18 mouse cellular contexts compared by ENCODE assay signal in the genomic region with DNA sequence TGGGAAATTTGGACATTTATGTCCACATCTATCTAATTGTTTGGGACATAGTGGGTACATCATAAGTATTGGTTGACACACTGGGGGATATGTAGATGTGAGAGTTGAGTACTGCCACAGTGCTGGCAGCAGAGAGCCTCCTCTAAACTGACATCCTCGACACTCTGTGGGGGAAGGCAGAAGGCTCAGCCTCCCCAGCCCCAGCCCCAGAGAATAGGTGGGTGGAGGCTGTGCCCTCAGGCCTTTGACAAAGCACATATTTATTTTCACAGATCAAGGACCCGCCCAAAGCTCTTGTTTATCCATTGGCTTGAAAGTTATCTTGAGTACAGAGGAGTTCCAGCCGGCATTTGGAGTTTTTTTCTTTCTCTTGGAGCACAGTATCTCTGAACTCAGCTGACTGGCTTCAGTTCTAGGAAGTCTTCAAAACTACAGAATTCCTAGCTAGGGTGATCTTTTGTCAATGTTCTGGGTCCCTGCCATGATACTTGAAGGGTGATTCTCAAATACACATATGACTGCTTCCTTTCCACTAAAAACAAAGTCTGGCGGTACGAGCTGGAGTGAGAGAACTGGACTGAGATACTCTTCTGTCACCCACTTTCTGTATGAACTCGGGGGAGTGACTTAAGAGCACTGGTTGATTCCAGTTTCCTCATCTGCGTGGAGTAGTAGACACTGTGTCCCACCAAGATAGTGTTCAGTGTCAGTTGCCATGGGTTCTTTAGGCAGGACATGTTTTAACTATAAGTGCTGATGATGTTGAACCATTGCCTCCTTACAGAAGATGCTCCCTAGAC. TPM values are rescaled to one million over a fixed set of nuclear protein-coding genes. Genes with fewer than 3 reads are reported as not detected.
DNase-seq lines count a peak whose midpoint lies in the region; ATAC-seq lines count a peak whose summit lies in the region.
"Had no signal": no experiment of that assay in that cellular context is flagged by ENCODE, and none has a peak within 500 bp of the region (broad histone marks: within the 10 kb centered on the region; RNA-seq: fewer than 3 reads in every experiment).

No protein-coding gene starts in this region.

- no peak overlapping the region for H3K4me2 ChIP-seq in heart, embryonic 12.5 days
- no peak overlapping the region for H3K4me2 ChIP-seq in hindbrain, embryonic 13.5 days
- H3K4me2 ChIP-seq: forebrain, embryonic 12.5 days; hindbrain, embryonic 14.5 days; limb, embryonic 13.5 days; midbrain, embryonic 13.5 days; neural tube, embryonic 12.5 days had no signal

- DNase-seq in heart, adult 9 months (ENCODE audit: low spot score in 2 of 2), result peak; percentile 20 to 32
- peak; percentile 11 to 36 for DNase-seq in lung, adult 18-20 months
- DNase-seq in lung, postnatal 14 days, result no peak
- peak; percentile 47 for DNase-seq in lung, postnatal 10 days
- DNase-seq in spleen, adult 12 weeks (ENCODE audit: low spot score), result no peak
- DNase-seq: adrenal gland, adult 8-10 months; cerebellum, adult 8-10 months; gastrocnemius, postnatal 25 days; kidney, adult 2 months had no signal

- H3K27ac ChIP-seq in heart, embryonic 12.5 days (ENCODE audit: poor library complexity, severe bottlenecking), result no peak overlapping the region
- H3K27ac ChIP-seq in hindbrain, embryonic 13.5 days, result no peak overlapping the region
- H3K27ac ChIP-seq: forebrain, embryonic 12.5 days; heart, embryonic 10.5 days; hindbrain, embryonic 14.5 days; limb, embryonic 13.5 days; liver, embryonic 14.5 days; midbrain, embryonic 13.5 days; neural tube, embryonic 12.5 days had no signal

- H3K36me3 ChIP-seq in heart, embryonic 12.5 days, result no peaks in the 10 kb centered on the region
- no peaks in the 10 kb centered on the region for H3K36me3 ChIP-seq in hindbrain, embryonic 13.5 days
- H3K36me3 ChIP-seq: forebrain, embryonic 12.5 days; heart, embryonic 10.5 days; limb, embryonic 13.5 days; midbrain, embryonic 13.5 days; neural tube, embryonic 12.5 days had no signal

- no peaks in the 10 kb centered on the region for H3K27me3 ChIP-seq in heart, embryonic 12.5 days (replicated peaks)
- no peaks in the 10 kb centered on the region for H3K27me3 ChIP-seq in hindbrain, embryonic 13.5 days
- H3K27me3 ChIP-seq: limb, embryonic 13.5 days; midbrain, embryonic 13.5 days; neural tube, embryonic 12.5 days had no signal

- 46% methylated on average over 7 of the region's 7 CpGs for WGBS in heart, embryonic 12.5 days
- WGBS in hindbrain, embryonic 13.5 days, result 73% methylated on average over 7 of the region's 7 CpGs

- no peaks in the 10 kb centered on the region for H3K9me3 ChIP-seq in heart, embryonic 12.5 days (replicated peaks)
- H3K9me3 ChIP-seq in hindbrain, embryonic 13.5 days, result no peaks in the 10 kb centered on the region
- H3K9me3 ChIP-seq: forebrain, embryonic 12.5 days; heart, embryonic 10.5 days; limb, embryonic 13.5 days; midbrain, embryonic 13.5 days; neural tube, embryonic 12.5 days had no signal

- H3K9ac ChIP-seq in heart, embryonic 12.5 days, result no peak overlapping the region
- H3K9ac ChIP-seq in hindbrain, embryonic 13.5 days, result no peak overlapping the region
- H3K9ac ChIP-seq: forebrain, embryonic 12.5 days; hindbrain, embryonic 14.5 days; limb, embryonic 13.5 days; liver, embryonic 14.5 days; midbrain, embryonic 13.5 days; neural tube, embryonic 12.5 days had no signal

- H3K4me3 ChIP-seq in heart, embryonic 12.5 days, result no peak overlapping the region
- H3K4me3 ChIP-seq in hindbrain, embryonic 13.5 days, result no peak overlapping the region
- H3K4me3 ChIP-seq: forebrain, embryonic 12.5 days; heart, embryonic 10.5 days; limb, embryonic 13.5 days; midbrain, embryonic 13.5 days; neural tube, embryonic 12.5 days had no signal

- ATAC-seq in heart, embryonic 12.5 days (ENCODE audit: insufficient number of reproducible peaks, low FRiP score), result no peak; the same call in 1 of the 2 replicates
- no peak for ATAC-seq in hindbrain, embryonic 13.5 days (ENCODE audit: low FRiP score)
- ATAC-seq: midbrain, embryonic 13.5 days had no signal

- peaks cover 4% of the 10 kb centered on the region; the same call in 1 of the 2 replicates for H3K4me1 ChIP-seq in heart, embryonic 12.5 days (replicated peaks)
- no peaks in the 10 kb centered on the region for H3K4me1 ChIP-seq in hindbrain, embryonic 13.5 days (replicated peaks)
- H3K4me1 ChIP-seq: forebrain, embryonic 12.5 days; heart, embryonic 10.5 days; midbrain, embryonic 13.5 days; neural tube, embryonic 12.5 days had no signal

RNA-seq across cellular contexts. Expression of a gene that starts 43.0 kb away (rescaled TPM):
- 33.5 and 34.9 TPM in 2 replicates for polyA plus RNA-seq in heart, embryonic 12.5 days (2016; fragmentation: Nextera tagmentation; extraction: Ambion mirVana)
- 19.5 and 22.1 TPM in 2 replicates for polyA plus RNA-seq in hindbrain, embryonic 13.5 days (2015; fragmentation: Nextera tagmentation; extraction: Ambion mirVana)

Comparison
In these comparisons a context has a peak if more than half of its experiments do, and no peak if none do; other contexts are left out.
1. DNase-seq: peak in heart, adult 9 months (2 of 2), lung, adult 18-20 months (2 of 2) and lung, postnatal 10 days (single experiment); none in lung, postnatal 14 days (single experiment) and spleen, adult 12 weeks (single experiment).